Mouse (Mus musculus) left cerebral cortex, adult 9 months (tissue): ENCODE measurements around the gene Rasal1.

Experiments
- DNase-seq, 2 experiments: peaks; one replicate each; pipeline ENCODE4 v3.0.0; 2022; ENCODE audit warnings: low spot score in 2 of 2

Rasal1 gene

GRCm38 (mm10) chr5:120648569-120649373, at the start of gene Rasal1:
Gene Rasal1 (plus strand): TSS chr5:120648812.
- peak; percentile 68 to 87 for DNase-seq

GRCm38 (mm10) chr5:120599625-120600024, 49.0 kb upstream of the Rasal1 start:
- no peak for DNase-seq

- no peak for DNase-seq
These were observed 47.5 kb upstream of the Rasal1 start for GRCm38 (mm10) chr5:120600946-120601668.

GRCm38 (mm10) chr5:120602210-120602609, 46.4 kb upstream of the Rasal1 start:
- no peak for DNase-seq

- no peak for DNase-seq
These were observed 45.1 kb upstream of the Rasal1 start for GRCm38 (mm10) chr5:120603515-120603914.

GRCm38 (mm10) chr5:120604839-120605238, 43.8 kb upstream of the Rasal1 start:
- peak in 1 of 2 experiments; percentile 85 for DNase-seq

- DNase-seq = no peak
These were observed 43.4 kb upstream of the Rasal1 start for GRCm38 (mm10) chr5:120605241-120605661.

- DNase-seq = peak in 1 of 2 experiments; percentile 92
These were observed 42.9 kb upstream of the Rasal1 start for GRCm38 (mm10) chr5:120605688-120606087.

GRCm38 (mm10) chr5:120606590-120607200, 41.9 kb upstream of the Rasal1 start:
- DNase-seq = peak in 1 of 2 experiments; percentile 32

- DNase-seq = no peak
These were observed 41.3 kb upstream of the Rasal1 start for GRCm38 (mm10) chr5:120607335-120607734.

- no peak for DNase-seq
These were observed 39.3 kb upstream of the Rasal1 start for GRCm38 (mm10) chr5:120609246-120609775.

GRCm38 (mm10) chr5:120610906-120611305, 37.7 kb upstream of the Rasal1 start:
- DNase-seq = no peak

- no peak for DNase-seq
These were observed 37.2 kb upstream of the Rasal1 start for GRCm38 (mm10) chr5:120611416-120611815.

GRCm38 (mm10) chr5:120612442-120612821, 36.2 kb upstream of the Rasal1 start, which contains the start of the genes Rita1 and Ddx54:
Gene Rita1 (minus strand): TSS chr5:120612589.
Gene Ddx54 (plus strand): TSS chr5:120612739.
- DNase-seq = peak; percentile 96 to 99

- peak; percentile 100 for DNase-seq
These were observed 35.6 kb upstream of the Rasal1 start for GRCm38 (mm10) chr5:120612822-120613604.

- no peak for DNase-seq
These were observed 32.7 kb upstream of the Rasal1 start for GRCm38 (mm10) chr5:120615903-120616302.

GRCm38 (mm10) chr5:120618778-120619177, 29.8 kb upstream of the Rasal1 start:
- DNase-seq = no peak

GRCm38 (mm10) chr5:120619201-120619600, 29.4 kb upstream of the Rasal1 start:
- DNase-seq = peak in 1 of 2 experiments; percentile 62

GRCm38 (mm10) chr5:120620375-120621077, 28.1 kb upstream of the Rasal1 start:
- DNase-seq = peak in 1 of 2 experiments; percentile 88

GRCm38 (mm10) chr5:120621078-120621765, 27.4 kb upstream of the Rasal1 start:
- no peak for DNase-seq
